Mouse (Mus musculus): Measurements from ENCODE around the gene 2010111I01Rik.
"Not testable (repeated sequence)": the region's sequence is repeated elsewhere in the genome, so short reads cannot be mapped to it uniquely, and the experiment has no call there.

2010111I01Rik gene

DNA sequence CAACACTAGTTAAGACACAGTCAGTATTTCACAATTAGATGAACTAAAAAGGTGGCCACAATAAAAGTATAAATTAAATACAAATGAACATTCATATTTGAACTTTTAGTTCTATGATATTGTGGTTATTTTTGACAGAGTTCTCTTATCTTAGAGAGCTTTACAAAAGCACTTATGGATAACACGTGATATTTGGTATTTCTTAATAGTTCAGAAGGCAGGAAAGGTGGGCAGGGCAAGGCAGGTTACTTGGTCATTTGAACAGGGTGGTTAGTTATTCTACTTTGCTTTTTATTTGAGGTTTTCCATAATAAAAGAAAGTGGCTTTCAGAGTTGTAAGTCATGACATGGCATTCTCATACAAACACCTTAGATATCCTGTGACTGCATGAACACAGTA, 233.3 kb downstream of the 2010111I01Rik start:
- no peak for DNase-seq (ENCODE audit: low spot score in 2 of 2)

DNA sequence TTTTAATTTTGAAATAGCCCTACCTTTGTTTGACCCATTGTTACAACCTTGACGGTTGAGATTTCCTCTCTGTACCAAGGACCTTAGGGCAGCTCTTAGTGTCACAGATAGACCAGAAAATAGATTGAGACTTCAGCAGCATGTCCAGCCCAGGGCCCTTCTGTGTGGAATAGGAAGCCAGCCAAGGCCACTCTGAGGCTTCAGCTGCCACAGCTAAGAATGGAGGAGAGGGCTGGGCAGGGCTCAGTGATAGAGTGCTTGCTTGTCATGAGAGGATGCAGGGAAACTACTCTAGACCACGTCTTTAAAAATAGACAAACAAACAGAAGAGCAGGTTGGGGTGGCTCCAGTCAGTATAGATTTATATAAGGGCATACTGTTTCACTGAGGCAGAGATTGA, 234.9 kb downstream of the 2010111I01Rik start:
- no peak for DNase-seq (ENCODE audit: low spot score in 2 of 2)

DNA sequence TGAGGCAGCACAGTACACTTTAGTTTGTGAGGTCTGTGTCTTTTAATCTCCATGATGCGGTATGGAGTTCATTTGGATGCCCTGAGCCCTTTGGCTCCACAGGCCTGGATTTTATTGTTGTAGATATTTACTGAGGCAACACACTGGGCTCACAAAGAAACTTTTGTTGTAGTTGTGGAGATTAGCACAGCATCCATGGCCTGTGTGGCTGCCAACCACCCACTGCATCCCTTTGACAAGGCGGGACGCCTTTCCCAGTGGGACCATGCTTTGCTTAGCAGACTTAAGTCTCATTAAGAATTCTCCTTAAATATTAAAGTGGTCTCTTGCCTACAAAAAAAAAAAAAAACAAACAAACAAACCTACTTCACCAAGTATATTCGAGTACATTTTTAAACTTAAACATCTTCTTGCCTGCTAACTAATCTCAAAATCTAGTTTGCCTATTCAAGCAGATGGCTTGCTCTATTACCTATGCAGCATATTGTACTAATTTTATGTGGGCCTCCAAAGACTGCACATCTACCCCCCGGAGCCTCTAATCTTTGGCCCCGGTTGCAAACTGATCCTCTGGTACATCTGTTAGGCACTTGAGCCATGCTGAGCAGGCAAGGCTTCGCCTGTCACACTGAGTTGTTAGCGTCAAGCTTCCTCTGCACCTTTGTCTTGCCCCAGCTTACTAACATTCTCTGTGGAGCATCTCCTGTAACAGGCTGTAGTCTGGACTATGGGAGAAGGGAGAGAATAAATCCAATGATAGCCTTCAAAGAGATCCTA, 239.0 kb downstream of the 2010111I01Rik start:
- DNase-seq (ENCODE audit: low spot score in 2 of 2): no peak

DNA sequence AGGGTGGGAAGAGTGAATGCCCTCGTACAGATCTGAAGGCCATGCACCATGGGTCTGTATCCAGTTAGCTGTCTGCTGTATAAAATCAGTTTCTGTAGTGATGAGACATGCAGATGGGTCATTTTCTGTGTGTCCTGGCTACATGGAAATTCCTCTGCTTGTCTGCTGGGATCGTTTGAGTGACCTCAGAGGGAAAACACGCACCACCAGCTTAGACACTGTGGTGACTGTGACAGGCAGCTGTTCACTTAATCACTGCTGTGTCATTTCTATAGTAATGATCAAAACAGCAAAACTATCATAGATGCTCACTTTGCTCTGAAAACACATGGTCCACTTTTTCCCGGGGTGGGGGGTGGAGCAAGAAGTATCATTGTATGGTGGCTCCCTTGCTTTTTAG, 241.1 kb downstream of the 2010111I01Rik start:
- no peak for DNase-seq (ENCODE audit: low spot score in 2 of 2)

DNA sequence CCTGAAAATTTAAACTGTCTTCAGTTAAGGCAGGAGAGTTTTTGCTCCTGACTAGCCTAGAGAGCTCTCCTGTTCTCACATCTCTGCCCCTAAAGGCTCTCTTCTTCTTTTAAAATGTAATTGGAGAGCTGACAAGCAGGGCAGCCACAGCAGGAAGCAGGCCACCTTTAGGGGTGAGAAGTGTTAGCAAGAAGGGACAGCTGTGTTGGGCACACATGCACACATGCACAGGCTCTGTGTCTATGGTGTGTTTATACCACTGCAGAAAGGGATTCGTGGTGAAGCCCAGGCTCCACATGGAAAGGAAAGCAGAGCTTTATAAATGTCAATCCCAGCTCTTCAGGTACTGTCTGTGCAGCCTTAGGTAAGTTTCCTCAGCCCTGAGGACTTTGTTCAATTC, 241.7 kb downstream of the 2010111I01Rik start:
- no peak for DNase-seq (ENCODE audit: low spot score in 2 of 2)

DNA sequence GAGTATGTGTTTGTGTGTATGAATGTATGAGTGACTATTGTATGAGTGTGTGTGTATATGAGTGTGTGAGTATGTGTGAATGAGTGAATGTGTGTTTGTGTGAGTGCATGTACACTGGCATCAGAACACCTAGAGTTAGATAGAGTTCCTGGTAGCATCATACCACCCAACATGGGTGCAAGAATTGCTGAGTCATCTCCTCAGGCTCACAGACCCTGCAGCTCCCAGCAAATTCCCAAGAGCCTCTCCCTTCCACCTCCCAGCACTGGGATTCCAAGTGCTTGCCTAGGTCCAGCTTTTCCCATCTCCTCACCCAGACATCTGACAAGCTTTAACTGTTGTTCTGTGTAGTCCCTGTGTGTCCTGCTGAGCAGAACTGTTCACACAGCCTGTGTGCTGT, 251.8 kb downstream of the 2010111I01Rik start:
- DNase-seq (ENCODE audit: low spot score in 2 of 2): no peak

DNA sequence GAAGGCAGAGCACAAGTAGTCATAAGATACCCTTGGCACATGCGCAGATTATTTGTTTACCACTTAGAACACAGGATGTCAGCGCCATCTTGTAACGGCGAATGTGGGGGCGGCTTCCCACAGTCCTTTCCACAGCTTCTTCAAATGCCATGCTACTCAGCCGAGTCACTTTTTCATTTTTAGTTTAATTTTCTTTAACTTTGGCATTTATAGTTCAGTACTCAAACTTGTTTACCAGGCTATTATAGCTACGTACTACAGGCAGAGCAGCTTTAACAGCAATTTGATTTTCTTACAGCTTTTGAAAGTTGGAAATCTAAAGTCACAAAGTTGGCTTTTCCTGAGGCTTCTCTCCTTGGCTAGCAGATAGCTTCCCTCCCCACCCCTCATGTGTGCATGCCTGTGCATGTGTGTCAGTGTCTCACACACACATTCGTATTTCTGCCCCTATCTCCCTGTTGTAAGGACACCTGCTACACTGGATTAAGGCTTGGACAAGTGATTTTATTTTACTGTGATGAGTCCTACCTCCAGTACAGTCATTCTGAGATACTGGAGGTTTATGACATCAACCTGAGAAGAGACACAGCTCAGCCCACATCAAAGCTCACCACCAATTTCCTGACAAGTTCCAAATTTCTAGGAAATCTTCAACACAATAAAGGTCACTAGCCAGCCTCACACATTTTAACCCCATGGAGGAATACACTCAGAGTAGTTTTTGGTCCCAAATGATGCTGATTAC, 258.5 kb downstream of the 2010111I01Rik start:
- no peak for DNase-seq (ENCODE audit: low spot score in 2 of 2)

DNA sequence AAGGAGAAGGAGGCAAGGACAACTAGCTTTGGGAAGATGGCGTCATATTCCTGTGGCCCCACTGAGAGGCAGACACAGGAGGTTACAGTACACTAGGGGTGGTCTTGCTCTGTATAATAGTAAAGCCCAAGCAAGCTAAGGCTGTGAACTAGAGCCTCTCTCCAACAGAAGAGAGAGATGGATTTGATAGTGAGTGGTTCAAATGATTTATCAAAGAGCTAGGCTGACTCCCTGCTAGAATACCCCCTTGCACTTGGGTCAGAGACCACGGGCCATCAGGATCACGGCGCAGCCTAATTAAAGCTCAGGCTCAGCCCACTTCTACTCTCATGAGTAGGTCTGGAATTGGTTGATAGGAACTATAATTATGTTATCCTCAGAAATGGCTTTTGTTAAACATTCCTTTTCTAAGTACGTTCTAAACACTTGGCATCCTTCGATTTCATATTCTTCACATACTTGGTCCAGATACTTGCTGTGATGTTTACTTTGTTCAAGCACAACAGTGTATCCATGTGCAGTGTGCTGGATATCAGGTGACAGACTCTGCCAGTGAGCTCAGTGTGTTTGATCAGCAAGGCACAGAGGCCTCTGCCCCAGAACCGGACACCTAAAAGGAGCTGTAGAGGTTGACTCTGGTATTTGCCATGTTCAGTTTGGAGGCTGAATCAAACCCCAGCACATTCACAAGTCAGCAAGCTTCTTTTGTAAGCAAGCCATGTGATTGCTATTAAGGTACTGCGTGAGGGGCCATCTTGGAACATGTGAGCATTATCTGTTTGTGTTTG, 261.3 kb downstream of the 2010111I01Rik start:
- no peak for DNase-seq (ENCODE audit: low spot score in 2 of 2)

DNA sequence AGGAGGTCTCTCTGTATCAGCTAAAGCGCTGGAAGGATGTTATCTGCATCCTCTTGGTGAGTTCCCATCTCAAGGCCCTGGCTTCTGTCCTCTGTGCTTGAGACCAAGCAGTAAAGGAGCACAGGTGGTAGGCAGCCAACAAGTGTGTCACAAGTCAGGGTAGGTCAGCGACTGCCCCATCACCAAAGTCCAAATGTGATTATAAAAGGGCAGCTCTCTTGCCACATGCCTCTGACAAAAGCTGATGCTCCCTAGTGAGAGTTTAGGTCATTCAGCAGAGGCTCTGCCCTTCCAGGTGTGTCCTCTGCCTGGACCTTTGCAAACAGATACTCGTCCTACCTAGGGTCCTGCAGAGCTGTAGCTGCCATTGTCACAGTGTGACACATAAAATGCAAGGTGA, 263.1 kb downstream of the 2010111I01Rik start:
- DNase-seq (ENCODE audit: low spot score in 2 of 2): no peak

DNA sequence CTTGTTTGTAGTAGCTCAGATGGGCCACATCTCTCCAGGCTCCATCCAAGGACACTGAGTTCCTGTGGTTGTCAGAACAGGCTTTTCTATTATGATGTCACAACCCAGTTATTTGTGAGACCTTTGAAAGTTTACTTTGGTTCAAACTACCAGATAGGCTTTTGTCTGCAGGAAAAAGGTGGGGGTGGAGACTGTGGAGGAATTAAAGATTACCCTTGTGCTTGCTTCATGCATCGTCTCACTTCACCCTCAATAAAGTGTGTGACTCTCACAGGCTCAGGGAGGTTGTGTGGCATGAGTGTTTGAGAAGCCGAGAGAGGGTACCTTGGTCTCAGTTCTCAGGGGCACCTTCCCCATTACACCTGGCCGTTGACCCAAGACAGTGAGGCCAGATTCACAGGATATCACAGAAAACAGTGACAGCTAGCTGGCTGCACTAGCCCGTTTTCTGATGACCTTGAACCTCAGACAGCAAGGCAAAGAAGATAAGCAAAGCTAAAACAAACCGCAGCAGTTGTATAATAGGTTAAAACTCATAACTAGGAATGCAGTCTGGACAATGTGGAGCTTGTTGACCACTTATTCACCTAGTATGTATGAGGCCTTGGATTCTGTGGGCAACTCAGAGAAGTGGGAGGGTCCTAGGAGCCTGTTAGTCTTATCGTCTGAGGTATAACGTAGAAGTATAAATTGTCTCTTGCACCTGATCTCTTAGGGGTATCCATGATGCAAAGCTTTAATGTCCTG, 266.4 kb downstream of the 2010111I01Rik start:
- no peak for DNase-seq (ENCODE audit: low spot score in 2 of 2)

DNA sequence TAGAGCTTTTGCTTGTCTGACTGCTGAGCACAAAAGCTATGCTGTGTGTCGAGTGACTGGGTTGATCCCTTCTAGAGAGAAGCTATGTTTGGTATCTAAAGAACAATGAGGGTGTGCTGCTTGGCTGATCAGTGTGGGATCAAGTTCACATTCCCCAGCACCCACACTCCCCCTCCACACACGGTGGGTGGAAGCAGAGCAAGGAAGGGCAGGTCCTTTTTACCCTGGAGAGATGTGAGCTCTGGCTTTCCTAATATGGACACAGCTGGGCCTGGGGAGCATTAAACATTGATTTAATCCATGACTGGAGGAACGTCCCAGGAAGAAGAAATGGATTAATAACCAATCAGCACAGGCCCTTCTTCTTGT, 267.0 kb downstream of the 2010111I01Rik start:
- no peak for DNase-seq (ENCODE audit: low spot score in 2 of 2)

DNA sequence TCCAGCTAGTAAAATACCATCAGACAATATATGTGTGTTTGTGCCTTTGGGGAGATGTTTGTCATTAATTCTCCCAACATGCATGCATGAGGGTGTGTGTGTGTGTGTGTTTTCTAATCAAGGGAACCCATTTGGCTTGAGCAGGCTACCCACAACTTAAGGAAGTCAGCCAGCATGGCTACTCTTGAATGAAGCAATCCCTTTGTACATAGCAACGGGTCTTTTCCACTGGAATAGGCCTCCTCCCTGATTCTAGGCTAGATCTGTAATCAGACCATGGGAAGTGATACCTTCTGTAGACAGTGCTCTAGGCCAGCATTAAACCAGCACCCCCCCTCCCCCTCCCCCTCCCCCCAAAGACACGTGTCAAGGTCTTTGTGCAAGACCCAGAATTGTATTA, 267.9 kb downstream of the 2010111I01Rik start:
- DNase-seq (ENCODE audit: low spot score in 2 of 2): no peak

DNA sequence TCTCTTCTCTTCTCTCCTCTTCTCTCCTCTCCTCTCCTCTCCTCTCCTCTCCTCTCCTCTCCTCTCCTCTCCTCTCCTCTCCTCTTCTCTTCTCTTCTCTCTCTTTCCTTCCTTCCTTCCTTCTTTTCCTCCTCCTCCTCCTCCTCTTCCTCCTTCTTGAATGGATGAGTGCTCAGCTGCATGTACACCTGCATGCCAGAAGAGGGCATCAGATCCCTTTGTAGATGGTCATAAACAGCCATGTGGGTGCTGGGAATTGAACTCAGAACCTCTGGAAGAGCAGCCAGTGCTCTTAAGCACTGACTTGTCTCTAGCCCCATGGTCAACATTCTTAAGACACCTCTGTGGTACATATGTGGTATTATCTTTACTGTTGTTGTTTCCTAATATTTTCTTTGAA, 269.8 kb downstream of the 2010111I01Rik start:
- DNase-seq (ENCODE audit: low spot score in 2 of 2): not testable (repeated sequence)

DNA sequence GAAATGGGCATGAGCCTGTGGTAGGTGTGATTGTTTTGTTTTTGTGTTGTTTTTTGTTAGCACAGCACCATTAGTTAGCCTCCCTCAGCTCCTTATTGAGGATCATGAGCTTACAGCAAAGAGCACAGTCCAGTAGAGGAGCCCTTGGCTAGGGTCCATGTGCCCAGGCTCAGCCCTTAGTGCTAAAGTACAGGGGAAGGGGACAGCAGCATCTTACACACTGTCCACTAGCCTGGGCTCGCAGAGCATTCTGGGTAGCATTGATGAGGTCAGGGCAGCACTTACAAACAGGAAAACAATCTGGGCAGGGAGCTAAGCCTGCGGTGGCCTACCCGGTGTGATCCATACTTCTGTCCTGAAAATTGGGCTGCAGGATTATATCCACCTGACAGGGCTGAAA, 270.9 kb downstream of the 2010111I01Rik start:
- DNase-seq (ENCODE audit: low spot score in 2 of 2): no peak

DNA sequence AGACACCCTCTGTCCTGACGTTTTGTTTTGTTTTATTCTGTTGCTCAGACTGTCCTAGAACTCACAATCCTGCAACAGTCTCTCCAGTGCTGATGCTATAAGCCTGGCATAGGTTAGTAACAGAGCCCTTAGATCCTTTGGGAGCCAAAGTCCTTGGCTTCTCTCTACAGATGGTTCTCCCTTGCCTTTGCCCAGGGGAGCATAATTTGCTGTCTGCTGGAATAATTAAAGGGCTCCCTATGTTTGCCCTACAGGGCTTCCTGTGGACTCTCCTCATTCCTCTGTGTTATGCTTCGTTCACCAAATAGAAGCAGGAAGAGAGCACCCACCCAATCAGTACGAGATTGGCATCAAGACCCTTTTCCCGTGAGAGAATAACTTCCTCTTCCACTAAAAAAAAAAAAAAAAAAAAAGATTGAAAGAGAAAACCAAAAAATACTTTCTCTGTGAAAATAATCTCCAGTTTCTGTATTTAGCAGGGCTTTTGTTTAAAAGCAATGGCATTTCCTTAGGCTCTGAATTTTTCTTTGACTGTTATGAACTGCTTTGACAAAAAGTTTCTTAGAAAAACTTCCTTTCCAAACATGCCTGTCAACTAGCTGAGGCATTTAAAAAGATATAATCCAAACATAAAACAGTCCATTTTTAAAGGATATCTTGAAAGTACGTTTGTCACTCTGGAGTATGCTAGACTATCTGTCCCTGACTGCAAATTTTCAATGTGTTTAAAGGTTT, 271.6 kb downstream of the 2010111I01Rik start:
- no peak for DNase-seq (ENCODE audit: low spot score in 2 of 2)

DNA sequence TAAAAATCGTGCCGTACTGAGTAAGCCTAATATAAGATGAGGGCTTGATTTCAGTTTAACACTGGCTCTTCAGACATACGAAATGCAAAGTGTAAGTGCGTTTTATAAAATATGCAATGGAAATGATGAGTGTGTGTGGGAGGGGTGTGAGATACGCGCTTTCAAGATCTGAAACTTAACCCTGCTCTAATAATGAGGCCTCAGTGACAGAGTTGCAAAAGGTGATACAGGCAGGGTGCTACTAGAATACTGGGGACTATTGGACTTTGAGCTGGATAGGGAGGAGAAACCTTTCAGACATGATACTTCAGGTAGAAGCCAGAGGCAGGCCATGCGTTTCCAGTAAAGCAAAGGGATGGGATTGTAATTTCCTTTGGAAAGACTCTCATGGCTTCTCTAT, 273.4 kb downstream of the 2010111I01Rik start:
- no peak for DNase-seq (ENCODE audit: low spot score in 2 of 2)

DNA sequence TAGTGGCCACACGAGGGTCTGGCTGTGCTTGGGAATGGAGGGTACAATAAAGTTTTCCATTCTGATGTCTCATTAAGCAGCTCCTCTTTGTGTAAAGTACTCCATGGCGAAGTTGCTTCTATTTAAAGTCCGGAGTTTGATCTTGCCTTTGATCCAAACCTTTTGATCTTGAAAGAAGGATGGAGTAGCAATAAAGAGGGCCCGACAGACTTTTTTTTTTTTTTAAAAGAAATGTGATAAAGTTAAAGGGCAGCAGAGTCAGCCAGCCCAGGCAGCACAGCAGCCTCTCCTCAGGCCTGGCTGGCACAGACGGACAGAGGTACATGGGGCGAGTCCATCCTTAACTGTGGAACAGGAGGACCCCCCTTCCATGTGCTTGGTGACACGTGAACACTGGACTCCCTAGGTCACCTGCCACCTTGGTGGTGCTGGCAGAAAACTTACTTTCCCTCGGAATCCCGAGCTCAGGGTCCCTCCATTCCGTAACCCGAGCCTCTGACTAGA, 274.7 kb downstream of the 2010111I01Rik start:
- DNase-seq (ENCODE audit: low spot score in 2 of 2): peak in 1 of 2 experiments; percentile 23

DNA sequence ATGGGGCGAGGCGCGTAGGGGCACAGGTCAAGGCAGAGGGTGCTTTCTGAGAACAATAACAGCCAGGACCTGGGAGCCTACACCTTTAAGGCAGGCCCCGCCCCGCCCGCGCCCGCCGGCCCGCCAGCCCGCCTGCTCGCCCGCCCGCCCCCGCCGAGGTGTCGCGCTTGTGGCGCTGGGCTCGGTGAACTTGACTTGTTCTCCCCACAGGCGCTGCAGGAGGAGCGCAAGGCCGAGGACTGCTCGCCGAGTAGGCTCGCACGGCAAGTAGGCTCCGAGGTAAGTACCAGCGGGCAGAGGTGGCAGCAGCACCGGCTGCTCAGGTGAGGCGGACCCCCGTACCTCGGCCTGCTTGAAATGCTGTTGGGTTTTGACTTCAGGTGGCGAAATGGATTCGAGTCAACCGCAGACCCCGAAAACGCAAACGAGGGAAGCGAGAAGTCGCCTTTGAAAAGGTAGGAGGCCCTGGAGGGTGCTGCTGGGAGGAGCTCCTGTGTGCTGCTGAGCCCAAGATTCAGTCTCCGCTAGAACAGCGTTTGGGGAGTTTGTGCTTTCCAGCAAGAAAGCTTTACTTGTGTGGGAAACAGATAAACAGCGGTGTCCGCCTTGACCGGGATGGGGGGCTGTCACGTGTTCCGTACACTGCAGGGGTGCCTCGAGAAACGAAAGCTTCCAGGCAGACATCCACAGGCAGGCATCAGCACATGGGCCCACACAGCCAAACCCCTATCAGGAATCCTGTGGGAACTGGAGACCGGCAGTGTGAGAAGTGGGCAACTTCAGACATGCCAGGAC, 275.4 kb downstream of the 2010111I01Rik start:
- peak; percentile 81 to 85 for DNase-seq (ENCODE audit: low spot score in 2 of 2)

DNA sequence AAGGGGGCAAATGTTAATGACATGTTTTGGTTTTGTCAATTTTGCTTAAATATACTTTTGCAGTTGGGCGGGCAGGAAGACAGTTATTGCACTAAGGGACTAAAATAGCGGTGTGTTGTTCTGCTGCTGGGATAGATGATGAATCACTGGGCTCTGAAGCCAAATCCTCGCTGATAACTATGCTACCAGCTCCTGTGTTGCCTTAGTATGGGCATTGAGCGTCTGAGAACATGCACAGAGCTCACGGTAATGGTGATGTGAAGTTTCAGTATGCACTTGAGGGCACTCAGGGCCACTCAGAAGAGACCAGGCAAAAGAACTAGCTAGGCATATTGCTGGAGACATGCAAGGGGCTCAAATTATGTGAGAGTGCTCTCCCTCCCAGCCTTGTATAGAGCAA, 276.1 kb downstream of the 2010111I01Rik start:
- no peak for DNase-seq (ENCODE audit: low spot score in 2 of 2)

DNA sequence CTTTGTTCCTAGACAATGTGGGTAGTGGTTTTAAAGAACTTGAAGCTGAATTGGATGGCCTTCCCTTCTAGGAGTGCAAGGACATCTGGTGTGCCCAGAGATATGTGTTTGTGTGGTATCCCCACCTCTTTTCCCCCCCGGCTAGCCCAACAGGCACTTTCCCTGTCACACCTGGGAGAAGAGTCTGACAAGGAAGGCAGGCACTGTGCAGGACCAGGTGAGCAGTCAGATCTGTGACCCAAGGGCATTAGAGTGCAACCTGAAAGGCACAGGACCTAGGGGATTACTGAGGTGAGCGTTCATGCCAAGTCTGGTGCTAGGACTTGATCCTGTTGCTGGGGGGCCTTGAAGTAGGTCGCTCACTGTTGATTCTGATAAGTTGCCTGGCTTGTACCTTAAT, 277.0 kb downstream of the 2010111I01Rik start:
- DNase-seq (ENCODE audit: low spot score in 2 of 2): no peak
